Mouse (Mus musculus) Patski (cell line): ENCODE results near the gene Batf. TPM values are rescaled to one million over a fixed set of nuclear protein-coding genes. Genes with fewer than 3 reads are reported as not detected.
A peak's percentile ranks its signal among the peaks of the same experiment; 100 is the strongest.

Source experiments
- ATAC-seq: fragments of 100-300 bp; one replicate; pipeline ENCODE4 v1.8.0; 2021
- CTCF ChIA-PET: fragments of 350-600 bp; sonication (Branson Sonifier 250); formaldehyde crosslinking; loops from one replicate; lab custom pipeline; 2022; ENCODE audit warnings: inconsistent platforms; lab: Charles Lee
- POLR2A ChIA-PET: fragments of 350-600 bp; sonication (Branson Sonifier 250); formaldehyde crosslinking; loops from one replicate; lab custom pipeline; 2022; ENCODE audit warnings: antibody characterized with exemption, inconsistent platforms; lab: Charles Lee
- DNase-seq: peaks from one replicate; pipeline ENCODE4 v3.0.0-alpha.2; 2011; ENCODE audit warnings: low read depth, low spot score
- H3K27me3 ChIP-seq: fragments of 371-371 bp; one replicate; pipeline ENCODE4 v1.5.1; 2021
- CTCF ChIP-seq: fragments of 100-300 bp; IDR thresholded peaks from one replicate; pipeline ENCODE4 v1.5.1; 2021
- in situ Hi-C: fragments of 300-500 bp; cut with MboI; formaldehyde crosslinking; loops from 3 replicates; pipeline ENCODE4 v1.11.1; 2018; ENCODE audit warnings: low pct_unique_long_range_greater_than_20kb, mixed read lengths
- polyA plus RNA-seq: library from polyadenylated mRNA; unstranded; gene quantifications from one replicate; pipeline ENCODE4 v1.2.3, GENCODE M21; 2021

The Batf gene
- not detected for polyA plus RNA-seq

DNA sequence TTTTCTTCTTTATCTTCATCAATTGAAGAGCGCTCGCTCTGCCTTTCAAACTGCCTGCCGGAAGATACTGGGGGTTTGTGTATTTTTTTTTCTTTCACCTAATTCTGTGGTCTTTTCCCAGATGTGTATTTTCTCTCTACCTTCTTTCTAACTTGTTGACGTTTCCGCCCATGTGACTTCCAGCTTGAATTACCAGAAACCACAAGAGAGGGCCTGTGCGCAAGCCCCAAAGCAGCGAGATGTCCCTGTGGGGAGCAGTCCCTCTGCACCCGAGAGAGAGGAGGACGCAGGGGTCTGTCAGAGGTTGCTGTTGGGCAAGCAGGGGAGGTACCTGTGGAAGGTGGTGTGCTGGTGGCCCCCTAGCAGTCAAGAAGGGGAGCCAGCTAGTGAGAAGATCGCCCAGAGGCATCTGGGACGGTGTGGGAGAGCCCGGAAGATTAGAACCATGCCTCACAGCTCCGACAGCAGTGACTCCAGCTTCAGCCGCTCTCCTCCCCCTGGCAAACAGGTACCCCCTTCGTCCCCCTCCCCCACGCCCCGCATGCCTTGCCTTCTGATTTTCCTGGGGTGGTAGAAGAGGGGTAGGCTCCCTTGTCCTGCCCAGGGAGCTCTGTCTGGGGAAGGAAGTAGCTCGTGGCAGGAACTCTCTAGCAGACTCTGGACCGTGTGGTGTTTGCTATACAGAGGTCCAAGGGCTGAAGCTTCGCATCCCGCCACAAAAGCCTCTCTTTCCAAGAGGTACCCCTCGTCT, at the start of gene Batf:
Gene Batf (plus strand): TSS at position 204 of the 751 bp plus-strand sequence.
- CTCF ChIA-PET, result interaction anchor here (1.4 kb wide), 1 partner anchor 40 kb away, joined by 3 read pairs; no protein-coding TSS in a partner anchor
- no peak for TF ChIP-seq CTCF
- in situ Hi-C loops, result no loop called here
- POLR2A ChIA-PET, result interaction anchor here (1.2 kb wide), 1 partner anchor 11 kb away, joined by 3 read pairs; no protein-coding TSS in a partner anchor
- ATAC-seq, result no peak
- peaks cover 22% of the 10 kb centered on the region for H3K27me3 ChIP-seq
- DNase-seq, result no peak

DNA sequence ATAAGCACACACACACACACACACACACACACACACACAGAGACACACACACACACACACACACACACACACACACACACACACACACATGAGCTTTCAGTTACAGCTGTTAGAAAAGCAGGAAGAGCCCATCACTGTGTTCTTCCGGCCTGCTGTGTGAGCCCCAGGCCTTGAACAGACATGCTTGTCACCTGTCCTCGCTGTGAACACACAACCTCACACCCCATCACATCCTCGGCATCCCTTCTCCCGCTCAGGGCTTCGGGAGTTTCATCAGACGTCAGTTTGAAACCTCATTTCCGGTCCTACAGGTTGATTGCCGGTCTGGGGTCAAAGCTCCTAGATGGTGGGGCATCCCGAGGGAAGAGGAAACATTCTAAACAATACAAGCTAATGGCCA, 48.5 kb upstream of the Batf start:
- DNase-seq, result no peak
- ChIA-PET CTCF (no interaction called here), POLR2A (interaction anchor here (0.8 kb wide), 1 partner anchor 420 kb away, joined by 3 read pairs; no protein-coding TSS in a partner anchor)
- in situ Hi-C loops, result no loop called here
- ATAC-seq, result no peak
- no peaks in the 10 kb centered on the region for H3K27me3 ChIP-seq
- no peak for TF ChIP-seq CTCF

DNA sequence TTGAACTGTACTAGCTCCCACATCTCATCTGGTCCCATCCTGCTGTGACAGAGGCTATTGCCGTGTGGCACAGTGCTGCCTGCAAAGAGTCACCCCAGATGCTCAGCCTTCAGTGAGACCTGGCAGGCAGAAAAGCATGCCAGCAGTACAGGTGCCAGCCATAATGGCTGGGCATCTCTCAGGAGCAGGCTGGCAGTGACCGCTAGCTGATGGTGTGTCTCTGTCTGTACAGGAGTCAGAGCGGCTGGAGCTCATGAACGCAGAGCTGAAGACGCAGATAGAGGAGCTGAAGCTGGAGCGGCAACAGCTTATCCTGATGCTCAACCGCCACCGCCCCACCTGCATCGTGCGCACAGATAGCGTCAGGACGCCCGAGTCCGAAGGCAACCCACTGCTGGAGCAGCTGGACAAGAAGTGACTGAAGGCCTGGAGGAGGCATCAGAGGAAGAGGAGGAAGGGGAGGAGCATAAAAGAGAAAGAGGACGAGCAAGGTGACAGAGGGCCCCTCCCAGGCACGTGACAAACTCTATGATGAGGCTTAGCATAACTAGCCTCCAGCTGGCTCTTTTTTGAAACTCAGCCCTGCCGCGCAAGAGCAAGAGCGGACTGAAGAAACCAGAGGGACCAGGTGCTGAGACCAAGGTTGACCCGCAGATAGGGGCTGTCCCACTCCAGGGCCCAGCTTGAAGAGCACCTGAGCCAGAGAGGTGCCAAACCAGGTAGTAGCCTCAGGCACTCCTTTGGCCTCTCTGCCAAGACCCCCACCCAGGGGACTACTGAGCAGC, 47.7 kb upstream of the Batf start:
- in situ Hi-C loops, result no loop called here
- CTCF ChIA-PET, result no interaction called here
- POLR2A ChIA-PET, result no interaction called here
- ATAC-seq (no peak), DNase-seq (no peak)
- TF ChIP-seq CTCF, result no peak
- no peaks in the 10 kb centered on the region for H3K27me3 ChIP-seq

GRCm38 (mm10) chr12:85639326-85640008, 47.0 kb upstream of the Batf start:
- in situ Hi-C loops, result no loop called here
- no peak for TF ChIP-seq CTCF
- DNase-seq (no peak), ATAC-seq (no peak)
- CTCF ChIA-PET, result no interaction called here
- H3K27me3 ChIP-seq, result no peaks in the 10 kb centered on the region
- POLR2A ChIA-PET, result no interaction called here

- no peak for DNase-seq
- ChIA-PET CTCF (interaction anchor here (1.0 kb wide), 1 partner anchor 72 kb away, joined by 3 read pairs; no protein-coding TSS in a partner anchor), POLR2A (no interaction called here)
- in situ Hi-C loops, result no loop called here
- H3K27me3 ChIP-seq, result no peaks in the 10 kb centered on the region
- no peak for TF ChIP-seq CTCF
- no peak for ATAC-seq
Measured at GRCm38 (mm10) chr12:85640852-85641563, 45.5 kb upstream of the Batf start.

DNA sequence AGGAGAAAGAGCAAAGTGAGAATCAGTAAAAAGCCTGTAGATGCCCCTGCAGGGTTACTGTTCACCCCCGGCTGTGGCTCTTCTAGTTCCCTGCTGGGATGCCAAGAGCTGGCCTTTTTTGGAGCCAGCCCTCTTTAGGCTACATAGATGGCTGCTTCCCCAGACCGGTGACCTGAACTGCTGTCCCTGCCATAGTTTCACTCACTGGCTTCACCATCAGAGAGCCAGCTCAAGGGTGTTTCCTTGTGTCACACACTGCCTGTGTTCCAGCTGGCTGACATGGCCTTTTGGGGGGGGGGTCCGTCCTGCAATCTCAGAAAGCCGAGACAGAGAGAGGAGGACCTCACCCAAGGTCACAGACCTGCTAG, 44.9 kb upstream of the Batf start:
- no peak for ATAC-seq
- H3K27me3 ChIP-seq, result no peaks in the 10 kb centered on the region
- in situ Hi-C loops, result no loop called here
- CTCF ChIA-PET, result interaction anchor here (1.0 kb wide), 1 partner anchor 72 kb away, joined by 3 read pairs; no protein-coding TSS in a partner anchor
- no peak for DNase-seq
- no peak for TF ChIP-seq CTCF
- POLR2A ChIA-PET, result no interaction called here

GRCm38 (mm10) chr12:85643735-85644134, 42.7 kb upstream of the Batf start:
- H3K27me3 ChIP-seq, result no peaks in the 10 kb centered on the region
- TF ChIP-seq CTCF, result no peak
- in situ Hi-C loops, result no loop called here
- DNase-seq, result no peak
- ChIA-PET POLR2A (interaction anchor here (0.6 kb wide), 1 partner anchor 620 kb away, joined by 3 read pairs; no protein-coding TSS in a partner anchor), CTCF (no interaction called here)
- no peak for ATAC-seq

DNA sequence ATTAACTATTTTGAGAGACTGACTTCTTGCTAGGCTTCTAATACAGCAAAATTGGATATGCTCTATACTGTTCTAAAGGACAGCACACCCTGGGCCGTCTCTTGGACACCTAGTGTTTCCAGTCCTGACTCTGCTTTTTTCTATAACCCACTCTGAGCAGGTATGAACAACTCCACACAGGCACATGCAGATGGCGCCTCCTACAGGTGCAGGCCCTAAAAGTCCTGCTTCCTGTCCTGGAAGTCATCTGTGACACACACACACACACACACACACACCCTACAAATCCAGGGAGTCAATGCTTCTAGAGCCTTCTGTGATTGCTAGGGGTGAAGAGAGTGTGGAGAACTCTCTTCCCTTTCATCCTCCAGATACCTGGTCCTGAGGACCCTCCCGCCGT, 40.8 kb upstream of the Batf start:
- in situ Hi-C loops, result no loop called here
- TF ChIP-seq CTCF, result no peak
- DNase-seq (no peak), ATAC-seq (no peak)
- ChIA-PET POLR2A (no interaction called here), CTCF (interaction anchor here (0.9 to 1.1 kb wide), 4 partner anchors 17 to 137 kb away, joined by 3 read pairs; partner anchors contain the start of gene Batf)
- H3K27me3 ChIP-seq, result no peaks in the 10 kb centered on the region

DNA sequence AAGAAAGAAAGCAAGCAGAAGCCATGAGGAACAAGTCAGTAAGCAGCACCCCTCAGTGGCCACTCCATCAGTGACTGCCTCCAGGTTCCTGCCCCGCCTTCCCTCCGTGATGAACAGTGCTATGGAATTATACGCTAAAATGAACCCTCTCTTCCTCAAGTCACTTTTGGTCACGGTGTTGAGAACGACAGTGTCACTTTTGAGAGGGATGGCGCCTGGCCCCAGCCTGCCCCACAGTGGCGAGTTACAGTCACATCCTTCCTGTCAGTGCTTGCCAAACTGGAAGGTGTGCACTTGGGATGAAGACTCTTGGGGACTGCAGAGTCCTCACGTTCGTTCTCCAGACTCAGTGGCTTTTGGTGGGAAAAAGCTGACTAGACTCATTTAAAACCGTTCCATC, 39.1 kb upstream of the Batf start:
- ATAC-seq (no peak), DNase-seq (no peak)
- no peaks in the 10 kb centered on the region for H3K27me3 ChIP-seq
- CTCF ChIA-PET, result interaction anchor here (2.9 kb wide), 1 partner anchor 138 kb away, joined by 7 read pairs; no protein-coding TSS in a partner anchor
- in situ Hi-C loops, result no loop called here
- peak; percentile 24 for TF ChIP-seq CTCF
- POLR2A ChIA-PET, result no interaction called here

DNA sequence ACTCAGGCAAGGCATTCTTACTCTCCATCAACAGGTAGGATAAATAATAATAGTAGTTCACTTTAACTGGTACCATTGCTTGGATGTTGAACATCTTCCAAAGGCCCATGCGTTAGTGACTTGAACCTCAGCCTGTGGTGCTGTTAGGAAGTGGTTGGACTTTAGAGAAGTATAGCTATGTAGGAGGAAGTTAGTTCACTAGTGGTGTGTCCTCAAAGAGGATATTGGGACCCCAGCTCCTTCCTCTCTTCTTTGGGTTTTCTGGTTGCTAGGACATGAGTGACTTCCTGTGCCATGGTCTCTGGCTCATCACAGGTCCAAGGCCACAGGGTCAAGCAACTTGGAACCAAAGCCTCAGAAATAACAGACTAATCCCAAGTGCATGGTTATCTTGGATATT, 38.5 kb upstream of the Batf start:
- ATAC-seq, result no peak

More for the DNA sequence above, 38.5 kb upstream of the Batf start:
- no peaks in the 10 kb centered on the region for H3K27me3 ChIP-seq
- ChIA-PET CTCF (interaction anchor here (1.8 to 2.9 kb wide), 2 partner anchors 15 to 139 kb away, joined by 4 to 7 read pairs; no protein-coding TSS in a partner anchor), POLR2A (no interaction called here)
- TF ChIP-seq CTCF, result no peak
- no peak for DNase-seq
- in situ Hi-C loops, result no loop called here
